Mouse (Mus musculus) olfactory bulb, adult 2 months (tissue): Measurements from ENCODE around the gene Mical3.

Experiments
- CTCF ChIP-seq: fragments of 200-500 bp; IDR thresholded peaks from 2 replicates; pipeline ENCODE4 v1.5.1; 2012; ENCODE audit warnings: low read depth, mild to moderate bottlenecking, low read length, moderate library complexity; ENCODE audit not compliant: insufficient read depth
- POLR2A ChIP-seq: fragments of 200-500 bp; IDR thresholded peaks from 2 replicates; pipeline ENCODE4 v1.6.1; 2012; ENCODE audit warnings: mild to moderate bottlenecking, low read depth, low read length, moderate library complexity; ENCODE audit not compliant: insufficient read depth

DNA sequence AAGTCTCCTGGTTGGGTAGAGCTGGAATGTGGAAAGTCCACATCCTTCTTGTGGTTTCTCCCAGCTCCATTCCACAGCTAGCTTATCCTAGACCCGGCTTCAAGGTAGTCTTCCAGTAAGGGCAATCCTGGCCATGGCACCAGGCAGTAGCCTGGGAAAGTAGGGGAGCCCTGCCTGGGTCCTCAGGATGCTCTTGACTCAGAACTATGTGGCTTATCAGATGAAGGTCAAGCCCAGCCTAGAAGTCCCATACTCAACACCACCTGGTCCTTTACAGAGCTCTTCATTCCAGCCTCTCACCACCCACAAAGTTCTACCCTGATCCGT lies 215.2 kb downstream of the Mical3 start:
- TF ChIP-seq POLR2A (no peak), CTCF (no peak)
